In the genomic region with DNA sequence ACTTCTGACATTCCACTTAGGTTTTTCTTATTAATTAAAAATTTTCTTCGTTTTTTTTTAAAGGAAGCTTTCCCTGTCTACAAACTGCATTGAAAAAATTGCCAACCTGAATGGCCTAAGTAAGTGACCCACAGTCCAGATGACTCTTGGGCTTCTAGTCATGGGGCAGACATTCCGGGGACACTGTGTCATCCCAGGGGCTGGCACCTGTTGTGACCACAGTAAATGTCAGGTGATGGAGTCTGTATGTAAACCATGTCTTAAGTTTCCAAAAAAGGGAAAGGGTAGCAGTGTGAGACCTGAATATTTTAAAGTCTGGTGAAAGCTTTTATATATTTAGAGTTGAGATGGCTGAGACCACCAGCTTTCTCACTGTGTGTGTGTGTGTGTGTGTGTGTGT, we compare ENCODE assay signal across 33 mouse cellular contexts. TPM values are rescaled to one million over a fixed set of nuclear protein-coding genes. Genes with fewer than 3 reads are reported as not detected.
"Had no signal": no experiment of that assay in that cellular context is flagged by ENCODE, and none has a peak within 500 bp of the region (broad histone marks: within the 10 kb centered on the region; RNA-seq: fewer than 3 reads in every experiment).

No protein-coding gene starts in this region.

- ATAC-seq: hindbrain, postnatal 0 days; intestine, embryonic 16.5 days; liver, embryonic 12.5 days had no signal

- DNase-seq: gastrocnemius, adult 2 months; gastrocnemius, postnatal 10 days; gastrocnemius, postnatal 25 days; heart, adult 18-20 months; heart, postnatal 14 days; heart, postnatal 36 days; kidney, adult 11 months; kidney, adult 2 months; kidney, adult 9 months; kidney, postnatal 14 days; kidney, postnatal 36 days; layer of hippocampus, adult 9-11 months; layer of hippocampus, postnatal 36 days; left cerebral cortex, postnatal 4 days had no signal

- H3K27me3 ChIP-seq: heart, embryonic 13.5 days; heart, embryonic 15.5 days; hindbrain, embryonic 13.5 days; hindbrain, embryonic 15.5 days; kidney, embryonic 15.5 days; limb, embryonic 13.5 days; limb, embryonic 15.5 days; liver, embryonic 12.5 days had no signal

RNA-seq across cellular contexts. Expression of gene Pnma1, which starts 21.4 kb away (rescaled TPM):
- polyA plus RNA-seq: kidney, adult 2 months; liver, adult 2 months had no signal

RNA-seq across cellular contexts. Expression of gene Acot5, which starts 57.8 kb away (rescaled TPM):
- total RNA-seq: gastrocnemius, postnatal 25 days; granulocyte monocyte progenitor cell, adult 5-6 weeks; heart, postnatal 36 days; hematopoietic stem cell, adult 5-6 weeks; liver, adult 2 months had no signal
- polyA plus RNA-seq: heart, embryonic 11.5 days; heart, embryonic 13.5 days; heart, embryonic 15.5 days; heart, postnatal 0 days; hindbrain, embryonic 11.5 days; hindbrain, embryonic 13.5 days; intestine, embryonic 14.5 days; kidney, embryonic 15.5 days; kidney, postnatal 0 days; limb, embryonic 11.5 days; limb, embryonic 13.5 days; limb, embryonic 15.5 days; liver, adult 2 months; liver, embryonic 12.5 days had no signal
